Mouse (Mus musculus) heart, embryonic 16.5 days (tissue): ENCODE measurements around the gene Ucn3. TPM values are rescaled to one million over a fixed set of nuclear protein-coding genes. Genes with fewer than 3 reads are reported as not detected.

ENCODE experiments used
- ATAC-seq: fragments of 200-750 bp; cut with Nextera tagmentation; replicated peaks from 2 replicates; pipeline ENCODE4 v1.8.0; 2017; ENCODE audit warnings: moderate number of reproducible peaks; ENCODE audit not compliant: insufficient read depth, low FRiP score; ENCODE audit errors: extremely low read depth
- H3K27ac ChIP-seq: fragments of 300-500 bp; sonication (generic); 2 replicates; pipeline ENCODE4 v1.5.1; 2014; ENCODE audit warnings: mild to moderate bottlenecking, low read length, control low read depth, moderate library complexity
- H3K27me3 ChIP-seq: fragments of 300-500 bp; sonication (generic); 2 replicates; pipeline ENCODE4 v1.6.1; 2014; ENCODE audit warnings: low read length, mixed read lengths; ENCODE audit not compliant: control insufficient read depth, insufficient read depth
- H3K36me3 ChIP-seq: fragments of 300-500 bp; sonication (generic); 2 replicates; pipeline ENCODE4 v1.6.1; 2014; ENCODE audit not compliant: control insufficient read depth, insufficient read depth
- H3K4me1 ChIP-seq: fragments of 300-500 bp; sonication (generic); 2 replicates; pipeline ENCODE4 v1.6.1; 2014; ENCODE audit warnings: low read length, mixed read lengths; ENCODE audit not compliant: control insufficient read depth, insufficient read depth
- H3K4me2 ChIP-seq: fragments of 300-500 bp; sonication (generic); 2 replicates; pipeline ENCODE4 v1.6.1; 2014; ENCODE audit warnings: low read depth, mild to moderate bottlenecking, control low read depth, low read length
- H3K4me3 ChIP-seq: fragments of 300-500 bp; sonication (generic); 2 replicates; pipeline ENCODE4 v1.5.1; 2014; ENCODE audit warnings: mild to moderate bottlenecking, control low read depth, low read length
- H3K9ac ChIP-seq: fragments of 300-500 bp; sonication (generic); 2 replicates; pipeline ENCODE4 v1.6.1; 2014; ENCODE audit warnings: low read length, control low read depth
- H3K9me3 ChIP-seq: fragments of 300-500 bp; sonication (generic); replicated peaks from 2 replicates; pipeline ENCODE4 v1.6.1; 2016; ENCODE audit warnings: low read length; ENCODE audit not compliant: control insufficient read depth
- WGBS: fragments of 180-500 bp; shearing (Covaris S2); extraction: QIAGEN DNeasy Blood & Tissue Kit; methylation state at CpG from one replicate; pipeline ENCODE4 v1.1.7; 2014; 5-methylcytosine and 5-hydroxymethylcytosine counted together
- polyA plus RNA-seq: library from polyadenylated mRNA; unstranded; fragments of >200 nt; fragmentation: Nextera tagmentation; extraction: Ambion mirVana; gene quantifications from 2 replicates; pipeline ENCODE4 v1.2.1, GENCODE M21; 2015

Gene Ucn3
- polyA plus RNA-seq: not detected in 2 replicates

- 54% methylated on average over 2 of the region's 2 CpGs for WGBS
- no peak within 1 kb of the TSS for H3K27ac ChIP-seq
These were observed at the start of gene Ucn3 for GRCm38 (mm10) chr13:3945249-3945648. Gene Ucn3, minus strand, starts transcription at chr13:3945349.

GRCm38 (mm10) chr13:3992081-3992480 is 46.9 kb upstream of the Ucn3 start:
- no peak overlapping the region for H3K27ac ChIP-seq
- no peaks in the 10 kb centered on the region for H3K4me1 ChIP-seq
- H3K4me3 ChIP-seq: no peak overlapping the region
- no peaks in the 10 kb centered on the region for H3K36me3 ChIP-seq
- H3K4me2 ChIP-seq: no peak overlapping the region
- no peaks in the 10 kb centered on the region for H3K9me3 ChIP-seq
- no peaks in the 10 kb centered on the region for H3K27me3 ChIP-seq
- no peak for ATAC-seq
- H3K9ac ChIP-seq: no peak overlapping the region

More at GRCm38 (mm10) chr13:3945249-3945648, at the start of gene Ucn3:
- H3K4me1 ChIP-seq: no peaks in the 10 kb centered on the region
- H3K9me3 ChIP-seq: no peaks in the 10 kb centered on the region
- no peak within 1 kb of the TSS for H3K9ac ChIP-seq
- H3K36me3 ChIP-seq: no peaks in the 10 kb centered on the region
- no peak within 1 kb of the TSS for H3K4me2 ChIP-seq
- ATAC-seq: no peak
- no peak within 1 kb of the TSS for H3K4me3 ChIP-seq
- H3K27me3 ChIP-seq: no peaks in the 10 kb centered on the region

- WGBS: 79% methylated on average over 4 of the region's 4 CpGs
These were observed 23.7 kb upstream of the Ucn3 start for GRCm38 (mm10) chr13:3968849-3969248.

GRCm38 (mm10) chr13:3951198-3951914 is 6.2 kb upstream of the Ucn3 start:
- peaks cover 4% of the 10 kb centered on the region for H3K9me3 ChIP-seq
- no peak overlapping the region for H3K4me3 ChIP-seq
- H3K9ac ChIP-seq: no peak overlapping the region
- H3K4me1 ChIP-seq: no peaks in the 10 kb centered on the region
- no peak overlapping the region for H3K4me2 ChIP-seq
- no peak for ATAC-seq
- no peaks in the 10 kb centered on the region for H3K36me3 ChIP-seq
- no peak overlapping the region for H3K27ac ChIP-seq
- 72% methylated on average over 6 of the region's 6 CpGs for WGBS
- no peaks in the 10 kb centered on the region for H3K27me3 ChIP-seq

More at GRCm38 (mm10) chr13:3968849-3969248, 23.7 kb upstream of the Ucn3 start:
- Histone ChIP-seq H3K36me3 (no peaks in the 10 kb centered on the region), H3K4me3 (no peak overlapping the region), H3K27me3 (no peaks in the 10 kb centered on the region), H3K4me1 (no peaks in the 10 kb centered on the region), H3K9me3 (no peaks in the 10 kb centered on the region), H3K9ac (no peak overlapping the region), H3K4me2 (no peak overlapping the region), H3K27ac (no peak overlapping the region)
- no peak for ATAC-seq

- Histone ChIP-seq H3K27me3 (no peaks in the 10 kb centered on the region), H3K4me1 (no peaks in the 10 kb centered on the region), H3K9me3 (peaks cover 4% of the 10 kb centered on the region), H3K4me3 (no peak overlapping the region), H3K36me3 (no peaks in the 10 kb centered on the region), H3K4me2 (no peak overlapping the region), H3K27ac (no peak overlapping the region), H3K9ac (no peak overlapping the region)
- 86% methylated on average over 4 of the region's 4 CpGs for WGBS
- no peak for ATAC-seq
These were observed 4.3 kb upstream of the Ucn3 start for GRCm38 (mm10) chr13:3949477-3949876.

- Histone ChIP-seq H3K4me1 (no peaks in the 10 kb centered on the region), H3K9me3 (peaks cover 4% of the 10 kb centered on the region), H3K27me3 (no peaks in the 10 kb centered on the region), H3K4me2 (no peak overlapping the region), H3K36me3 (no peaks in the 10 kb centered on the region), H3K9ac (no peak overlapping the region), H3K27ac (no peak overlapping the region), H3K4me3 (no peak overlapping the region)
- no peak for ATAC-seq
- 79% methylated on average over 4 of the region's 4 CpGs for WGBS
These were observed 2.1 kb upstream of the Ucn3 start for GRCm38 (mm10) chr13:3947267-3947666.

- Histone ChIP-seq H3K4me2 (no peak overlapping the region), H3K27me3 (no peaks in the 10 kb centered on the region), H3K27ac (no peak overlapping the region), H3K4me3 (no peak overlapping the region), H3K9ac (no peak overlapping the region), H3K9me3 (no peaks in the 10 kb centered on the region), H3K36me3 (no peaks in the 10 kb centered on the region), H3K4me1 (no peaks in the 10 kb centered on the region)
- ATAC-seq: no peak
- 68% methylated on average over 7 of the region's 7 CpGs for WGBS
These were observed 450 bp downstream of the Ucn3 start for GRCm38 (mm10) chr13:3944699-3945098.

- no peak for ATAC-seq
- Histone ChIP-seq H3K27me3 (no peaks in the 10 kb centered on the region), H3K4me1 (no peaks in the 10 kb centered on the region), H3K27ac (no peak overlapping the region), H3K4me3 (no peak overlapping the region), H3K9me3 (no peaks in the 10 kb centered on the region), H3K4me2 (no peak overlapping the region), H3K9ac (no peak overlapping the region), H3K36me3 (no peaks in the 10 kb centered on the region)
- 86% methylated on average over 6 of the region's 6 CpGs for WGBS
These were observed 19.1 kb downstream of the Ucn3 start for GRCm38 (mm10) chr13:3926046-3926445.

- H3K9me3 ChIP-seq: no peaks in the 10 kb centered on the region
- H3K4me1 ChIP-seq: no peaks in the 10 kb centered on the region
- no peak overlapping the region for H3K9ac ChIP-seq
- ATAC-seq: no peak
- H3K4me2 ChIP-seq: no peak overlapping the region
- no peak overlapping the region for H3K27ac ChIP-seq
- no peaks in the 10 kb centered on the region for H3K27me3 ChIP-seq
- 78% methylated on average over 6 of the region's 6 CpGs for WGBS
- H3K36me3 ChIP-seq: no peaks in the 10 kb centered on the region
- H3K4me3 ChIP-seq: no peak overlapping the region
These were observed 19.5 kb downstream of the Ucn3 start for GRCm38 (mm10) chr13:3925632-3926031.
